Mouse (Mus musculus): ENCODE results near the gene Pi16.

- TF ChIP-seq CTCF (IDR thresholded peaks at IDR 0.05; ENCODE audit: low read depth) (no peak), EP300 (IDR thresholded peaks at IDR 0.05; ENCODE audit: low read depth) (no peak)
These were observed 29.7 kb downstream of the Pi16 start for GRCm38 (mm10) chr17:29347126-29347644.
